Mouse (Mus musculus): Measurements from ENCODE around the gene Optn. TPM values are rescaled to one million over a fixed set of nuclear protein-coding genes. Genes with fewer than 3 reads are reported as not detected.

The Optn gene
- 2.3 TPM for polyA plus RNA-seq (2017; shearing (Covaris generic))

DNA sequence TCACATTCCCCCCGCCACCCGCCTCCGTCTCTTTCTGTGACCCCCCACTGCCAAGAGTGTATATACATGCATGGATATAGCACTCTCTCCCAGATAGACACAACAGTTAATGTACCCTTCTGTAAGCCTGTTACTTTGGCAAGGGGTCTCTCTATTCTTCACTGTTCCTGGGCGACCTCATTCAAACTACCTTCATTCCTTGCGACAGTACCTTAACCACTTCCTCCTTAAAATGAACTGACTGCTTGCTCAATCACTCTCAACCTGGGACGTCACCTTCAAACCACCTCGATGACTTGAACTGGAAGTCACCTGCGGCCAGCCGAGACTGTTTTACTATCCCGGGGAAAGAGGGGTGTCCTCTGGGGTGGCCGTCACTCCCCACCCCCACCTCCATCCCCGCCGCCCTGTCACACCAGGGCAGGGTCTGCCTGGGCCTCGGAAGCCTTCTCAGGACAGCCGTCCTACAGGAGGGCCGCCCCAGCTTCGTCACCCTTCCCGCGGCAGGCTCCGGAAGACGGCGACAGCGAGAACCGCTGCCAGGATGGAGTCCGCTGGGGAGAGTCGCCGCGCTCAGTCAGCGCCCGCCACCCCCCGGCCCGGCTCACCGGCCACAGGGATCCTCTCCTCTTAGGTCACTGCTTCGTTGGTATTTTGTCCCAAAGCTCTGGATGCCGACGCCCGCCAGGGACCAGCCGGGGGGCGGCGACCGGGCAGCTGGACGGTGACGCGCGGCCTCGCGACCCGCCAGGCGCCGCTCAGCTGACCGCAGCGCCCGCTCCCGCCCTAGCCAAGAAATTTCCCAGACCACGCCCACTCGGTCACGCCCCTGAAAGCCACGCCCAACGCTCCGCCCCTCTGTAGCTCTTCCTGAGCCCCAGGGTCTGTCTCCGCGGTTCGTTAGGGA, at the start of gene Optn:
TSS of gene Optn (minus strand) at position 753 of the 907 bp plus-strand sequence.

DNA sequence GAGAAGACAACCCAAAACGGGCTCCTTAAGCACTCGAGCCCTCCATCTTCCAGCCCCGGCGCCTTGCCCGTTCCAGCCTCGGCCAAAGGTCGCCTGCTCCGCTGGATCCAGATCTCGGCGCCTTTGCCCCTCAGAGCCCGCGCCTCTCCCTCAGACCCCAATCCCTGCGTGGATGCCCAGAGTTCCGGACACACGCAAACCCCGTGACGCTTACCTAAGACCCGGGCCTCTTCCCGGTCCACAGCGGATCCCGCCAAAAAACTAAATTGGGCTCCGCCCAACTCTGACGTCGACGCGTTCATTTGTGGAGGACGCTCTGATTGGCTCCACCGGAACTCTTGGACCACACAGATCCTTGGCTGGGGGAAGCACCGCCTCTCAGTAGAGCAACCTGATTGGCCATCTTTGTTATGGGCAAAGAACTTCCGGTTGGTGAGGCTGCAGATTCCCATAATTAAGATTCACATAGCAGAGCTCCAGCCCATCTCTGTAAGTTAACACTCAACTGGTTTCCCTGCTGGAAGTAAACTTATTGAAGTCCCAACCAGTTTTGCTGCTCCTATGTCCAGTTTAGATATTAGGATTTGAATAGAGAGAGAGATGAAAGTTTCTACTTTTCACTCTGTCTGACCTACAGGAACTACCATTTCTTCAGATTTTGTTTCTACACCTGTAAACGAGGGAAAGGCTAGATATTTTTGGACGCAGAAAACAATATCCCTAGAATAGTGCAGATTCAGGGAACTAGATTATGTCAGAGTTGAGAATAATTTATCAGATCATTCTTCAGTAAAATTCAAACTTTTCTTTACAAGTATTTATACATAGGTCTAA, 51.1 kb downstream of the Optn start, which contains the start of gene Mcm10:
TSS of gene Mcm10 (minus strand) at position 301 of the 834 bp plus-strand sequence.

DNA sequence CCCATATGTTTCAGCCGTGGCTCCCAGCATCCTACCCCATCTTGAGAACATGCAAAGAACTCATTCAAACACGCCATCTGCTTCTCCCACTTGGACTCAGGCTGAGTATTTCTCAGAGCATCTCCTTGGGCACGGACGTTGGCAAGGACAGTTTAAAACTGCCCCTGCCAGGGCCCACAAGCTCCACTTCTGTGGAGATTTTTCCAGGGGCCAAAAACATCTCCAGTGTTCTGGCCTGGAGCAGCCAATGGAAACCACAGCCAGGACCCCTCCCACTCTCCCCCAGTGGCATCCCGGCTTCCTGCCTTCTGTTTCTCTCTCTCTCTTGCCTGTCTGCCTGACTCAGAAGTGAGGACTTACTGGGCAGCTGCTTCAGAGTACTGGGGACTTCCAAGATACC, 88.0 kb downstream of the Optn start, which contains the start of gene Ucma:
TSS of gene Ucma (plus strand) at position 316 of the 400 bp plus-strand sequence.

Other genes starting within 250 kb of the Optn start
- 30.4 TPM for gene Sephs1, start 182.5 kb downstream of the Optn start, polyA plus RNA-seq (2017; shearing (Covaris generic))
- 101 TPM for gene Phyh, start 145.0 kb downstream of the Optn start, polyA plus RNA-seq (2017; shearing (Covaris generic))
- gene Ucma, start 87.9 kb downstream of the Optn start, polyA plus RNA-seq (2017; shearing (Covaris generic)), result not detected
- gene Mcm10, start 51.3 kb downstream of the Optn start, polyA plus RNA-seq (2017; shearing (Covaris generic)), result 3.3 TPM
- gene Ccdc3, start 73.7 kb upstream of the Optn start, polyA plus RNA-seq (2017; shearing (Covaris generic)), result not detected

All from inflammation-experienced regulatory T-cells, adult 16 weeks (primary cell).